Mouse (Mus musculus): ENCODE measurements around the gene Lin7b. TPM values are rescaled to one million over a fixed set of nuclear protein-coding genes. Genes with fewer than 3 reads are reported as not detected.

The Lin7b gene
- 3.5 and 4.0 TPM in 2 replicates for polyA plus RNA-seq (2015; fragmentation: Nextera tagmentation; extraction: Ambion mirVana)

DNA sequence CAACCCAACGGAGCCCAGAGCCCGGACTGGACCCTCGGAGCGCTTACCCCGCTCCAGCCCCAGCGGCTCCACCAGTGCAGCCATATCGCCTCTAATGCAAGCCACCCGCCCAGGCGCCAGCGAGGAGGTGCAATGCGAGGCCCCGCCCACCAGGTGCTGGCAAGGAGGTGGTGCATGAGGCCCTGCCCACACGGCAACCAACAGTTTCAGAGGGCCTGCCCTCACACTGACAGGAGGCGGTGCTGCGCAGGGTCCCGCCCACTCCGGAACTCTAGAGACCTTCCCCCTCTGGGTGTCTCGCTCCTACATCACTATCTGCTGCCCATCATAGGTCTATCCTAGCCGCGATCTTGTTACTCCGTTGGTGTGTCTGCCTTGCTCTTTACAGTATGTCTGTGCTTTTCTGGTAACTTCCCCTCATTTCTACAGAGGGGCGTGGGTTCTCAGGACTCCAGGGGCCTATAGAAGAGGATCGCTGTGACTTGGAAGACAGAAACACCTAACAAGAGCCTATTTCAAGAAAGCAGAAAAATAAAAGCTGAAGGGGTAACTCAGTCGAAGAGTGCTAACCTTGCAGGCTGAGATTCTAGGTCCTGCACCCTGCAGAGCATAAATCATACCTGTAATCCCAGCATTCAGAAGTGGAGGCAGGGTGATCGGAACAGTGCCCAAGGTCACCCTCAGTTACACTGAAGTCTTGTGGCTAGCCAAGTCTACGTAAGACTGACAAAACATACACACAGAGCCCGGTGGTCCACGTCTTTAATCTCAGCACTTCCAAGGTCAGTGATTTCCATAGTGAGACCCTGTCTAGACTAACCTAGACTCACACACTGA lies at the start of gene Lin7b:
TSS of gene Lin7b (minus strand) at position 109 of the 837 bp plus-strand sequence.
- Histone ChIP-seq H3K4me1 (peaks cover 29% of the 10 kb centered on the region), H3K9me3 (no peaks in the 10 kb centered on the region), H3K27ac (no peak within 1 kb of the TSS), H3K27me3 (replicated peaks) (peaks cover 20% of the 10 kb centered on the region), H3K36me3 (peaks cover 13% of the 10 kb centered on the region; the same call in 1 of the 2 replicates), H3K9ac (peak within 1 kb of the TSS; percentile 35; the same call in 1 of the 2 replicates), H3K4me3 (replicated peaks) (peak within 1 kb of the TSS; percentile 55), H3K4me2 (peak within 1 kb of the TSS; percentile 99)
- WGBS, result 8% methylated on average over 28 of the region's 28 CpGs
- peak; percentile 78 for ATAC-seq (ENCODE audit: insufficient read depth, low FRiP score, low read depth)

GRCm38 (mm10) chr7:45417962-45418492 lies 47.6 kb upstream of the Lin7b start:
- peaks cover 17% of the 10 kb centered on the region for H3K36me3 ChIP-seq
- 8% methylated on average over 13 of the region's 13 CpGs for WGBS
- no peak for ATAC-seq (ENCODE audit: insufficient read depth, low FRiP score, low read depth)
- H3K9me3 ChIP-seq, result no peaks in the 10 kb centered on the region
- no peak overlapping the region for H3K4me3 ChIP-seq (replicated peaks)
- H3K27ac ChIP-seq, result no peak overlapping the region
- H3K27me3 ChIP-seq (replicated peaks), result peaks cover 49% of the 10 kb centered on the region
- H3K4me1 ChIP-seq, result peaks cover 41% of the 10 kb centered on the region
- H3K4me2 ChIP-seq, result peak overlapping the region; percentile 1; the same call in 1 of the 2 replicates
- no peak overlapping the region for H3K9ac ChIP-seq

DNA sequence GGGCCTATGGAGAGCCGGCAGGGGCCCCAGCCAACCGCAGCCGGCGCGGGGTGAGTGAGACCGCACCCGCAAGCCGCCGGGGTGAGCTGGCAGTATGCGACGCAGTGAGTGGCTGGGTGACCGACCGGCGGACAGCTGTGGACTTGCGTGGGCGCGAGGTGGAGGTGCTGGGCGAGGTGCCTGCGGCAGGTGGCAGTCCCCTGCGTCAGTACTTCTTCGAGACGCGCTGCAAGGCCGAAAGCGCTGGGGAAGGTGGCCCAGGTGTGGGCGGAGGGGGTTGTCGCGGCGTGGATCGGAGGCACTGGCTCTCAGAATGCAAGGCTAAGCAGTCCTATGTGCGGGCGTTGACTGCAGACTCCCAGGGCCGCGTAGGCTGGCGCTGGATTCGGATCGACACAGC lies 45.3 kb upstream of the Lin7b start:
- peaks cover 65% of the 10 kb centered on the region for H3K27me3 ChIP-seq (replicated peaks)
- no peak overlapping the region for H3K27ac ChIP-seq
- no peaks in the 10 kb centered on the region for H3K36me3 ChIP-seq
- H3K9me3 ChIP-seq, result no peaks in the 10 kb centered on the region
- WGBS, result 26% methylated on average over 37 of the region's 37 CpGs
- H3K9ac ChIP-seq, result no peak overlapping the region
- peak overlapping the region; percentile 39 for H3K4me2 ChIP-seq
- no peak for ATAC-seq (ENCODE audit: insufficient read depth, low FRiP score, low read depth)
- peak overlapping the region; percentile 12; the same call in 1 of the 2 replicates for H3K4me3 ChIP-seq (replicated peaks)
- H3K4me1 ChIP-seq, result peaks cover 42% of the 10 kb centered on the region

- ATAC-seq (ENCODE audit: insufficient read depth, low FRiP score, low read depth), result no peak
- Histone ChIP-seq H3K27ac (no peak overlapping the region), H3K9me3 (no peaks in the 10 kb centered on the region), H3K27me3 (replicated peaks) (peaks cover 73% of the 10 kb centered on the region), H3K4me3 (replicated peaks) (no peak overlapping the region), H3K9ac (no peak overlapping the region), H3K36me3 (no peaks in the 10 kb centered on the region), H3K4me1 (peaks cover 38% of the 10 kb centered on the region), H3K4me2 (peak overlapping the region; percentile 97)
- 54% methylated on average over 12 of the region's 12 CpGs for WGBS
These were observed 44.4 kb upstream of the Lin7b start for GRCm38 (mm10) chr7:45414740-45415224.

DNA sequence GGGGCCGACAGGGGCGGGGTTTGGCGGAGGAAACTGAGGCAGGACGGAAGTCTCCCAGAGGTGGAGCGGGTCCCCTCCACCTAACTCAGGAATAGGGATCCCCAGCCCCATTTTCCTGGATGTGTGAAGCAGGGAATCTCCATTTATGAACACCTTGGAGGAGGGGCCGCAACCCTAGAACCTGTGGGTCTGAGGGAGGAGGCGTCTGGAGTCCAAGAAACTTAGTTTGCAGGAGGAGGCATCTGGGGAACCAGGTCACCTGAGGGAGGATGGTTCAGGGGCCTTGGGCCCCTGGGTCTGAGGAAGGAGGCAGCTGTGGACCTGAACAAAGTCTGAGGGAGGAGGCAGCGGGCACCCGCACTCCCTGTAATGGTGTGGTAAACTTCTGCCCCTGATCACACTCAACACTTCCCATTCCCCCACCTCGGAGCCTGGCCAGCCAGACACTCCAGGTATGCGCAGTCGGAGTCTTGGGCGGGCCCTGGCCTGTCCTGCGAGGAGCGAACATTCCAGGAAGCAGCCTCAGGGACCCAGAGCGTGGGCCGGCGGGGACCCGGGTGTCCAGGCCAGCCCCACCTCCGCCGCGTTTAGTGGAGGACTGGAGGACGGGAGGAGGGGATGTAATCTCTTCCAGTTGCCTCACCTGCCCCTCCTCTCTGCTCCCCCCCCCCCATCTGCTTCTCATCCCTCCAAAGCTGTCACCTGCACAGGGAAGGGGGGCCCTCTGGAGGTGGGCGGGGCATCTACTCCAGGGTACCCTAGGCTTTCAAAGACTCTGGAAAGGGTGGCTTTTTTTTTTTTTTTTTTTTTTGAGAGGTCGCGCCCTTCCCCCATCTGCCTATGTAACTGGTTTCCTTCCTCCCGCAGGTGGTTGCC lies 43.7 kb upstream of the Lin7b start:
- Histone ChIP-seq H3K27me3 (replicated peaks) (peaks cover 80% of the 10 kb centered on the region), H3K4me2 (peak overlapping the region; percentile 97), H3K4me1 (peaks cover 38% of the 10 kb centered on the region), H3K27ac (peak overlapping the region; percentile 67), H3K9ac (peak overlapping the region; percentile 54), H3K9me3 (no peaks in the 10 kb centered on the region), H3K36me3 (no peaks in the 10 kb centered on the region), H3K4me3 (replicated peaks) (peak overlapping the region; percentile 57)
- 1% methylated on average over 27 of the region's 27 CpGs for WGBS
- ATAC-seq (ENCODE audit: insufficient read depth, low FRiP score, low read depth), result peak; percentile 25; the same call in 1 of the 2 replicates

DNA sequence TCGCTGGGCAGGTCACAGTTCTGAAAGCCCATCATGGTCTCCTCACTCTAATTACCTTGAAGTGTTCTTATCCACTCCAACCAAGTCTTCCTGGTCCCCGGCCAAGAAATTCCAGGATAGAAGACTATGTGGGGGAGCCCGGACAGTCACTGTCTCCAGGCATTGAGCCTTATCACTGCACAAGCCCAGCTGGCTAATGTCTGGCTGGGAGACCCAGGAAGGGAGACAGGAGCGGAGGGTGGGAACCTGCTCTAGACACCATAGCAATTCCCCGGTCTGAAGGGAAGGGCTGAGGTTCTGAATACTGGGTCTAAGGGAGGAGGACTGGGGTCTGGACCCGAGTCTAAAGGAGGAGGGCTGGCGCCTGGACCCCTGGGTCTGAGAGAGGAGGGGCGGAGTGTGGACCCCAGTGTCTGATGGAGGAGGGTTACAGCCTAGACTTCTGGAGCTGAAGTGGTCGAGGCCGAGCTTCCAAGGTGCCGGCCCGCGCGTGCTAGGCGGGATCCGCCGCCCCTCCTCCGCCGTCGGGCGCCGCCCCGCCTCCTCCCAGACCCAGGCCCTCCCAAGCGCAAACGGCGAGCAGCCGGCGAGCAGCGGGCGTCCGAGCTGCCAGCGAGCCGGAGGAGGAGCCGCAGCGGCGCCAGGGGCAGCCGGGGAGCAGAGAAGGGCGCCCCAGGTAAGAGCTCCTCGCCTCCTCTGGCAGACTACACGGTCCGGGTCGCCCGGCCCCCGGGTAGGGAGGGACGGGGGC lies 42.9 kb upstream of the Lin7b start, which contains the start of gene Ntf5:
TSS of gene Ntf5 (plus strand) at position 583 of the 751 bp plus-strand sequence.
- Histone ChIP-seq H3K9ac (peak within 1 kb of the TSS; percentile 54), H3K27ac (peak within 1 kb of the TSS; percentile 67), H3K27me3 (replicated peaks) (peaks cover 79% of the 10 kb centered on the region), H3K4me2 (peak within 1 kb of the TSS; percentile 97), H3K9me3 (no peaks in the 10 kb centered on the region), H3K36me3 (no peaks in the 10 kb centered on the region), H3K4me3 (replicated peaks) (peak within 1 kb of the TSS; percentile 57), H3K4me1 (peaks cover 38% of the 10 kb centered on the region)
- peak; percentile 40 for ATAC-seq (ENCODE audit: insufficient read depth, low FRiP score, low read depth)
- 2% methylated on average over 42 of the region's 45 CpGs for WGBS

DNA sequence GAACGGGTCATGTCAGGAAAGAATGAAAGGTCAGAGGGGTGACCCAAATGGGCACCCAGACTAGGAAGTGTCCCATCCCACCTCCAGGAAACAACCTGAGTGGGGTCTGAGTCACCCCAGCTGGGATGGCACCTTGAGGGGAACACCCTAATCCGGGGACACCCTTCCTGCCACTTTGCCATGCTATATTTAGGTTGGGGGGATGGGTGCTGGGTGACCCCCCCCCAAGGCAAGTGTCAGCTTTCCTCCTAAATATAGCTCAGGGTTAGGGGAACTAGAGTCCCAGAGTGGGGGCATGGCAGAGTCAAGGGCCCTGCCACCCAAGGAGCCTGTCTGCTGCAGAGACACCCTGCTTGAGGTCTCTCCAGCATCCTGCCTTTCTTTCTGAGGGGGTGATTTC lies 42.0 kb upstream of the Lin7b start:
- 68% methylated on average over 2 of the region's 2 CpGs for WGBS
- H3K27me3 ChIP-seq (replicated peaks), result peaks cover 81% of the 10 kb centered on the region
- H3K4me1 ChIP-seq, result peaks cover 31% of the 10 kb centered on the region

DNA sequence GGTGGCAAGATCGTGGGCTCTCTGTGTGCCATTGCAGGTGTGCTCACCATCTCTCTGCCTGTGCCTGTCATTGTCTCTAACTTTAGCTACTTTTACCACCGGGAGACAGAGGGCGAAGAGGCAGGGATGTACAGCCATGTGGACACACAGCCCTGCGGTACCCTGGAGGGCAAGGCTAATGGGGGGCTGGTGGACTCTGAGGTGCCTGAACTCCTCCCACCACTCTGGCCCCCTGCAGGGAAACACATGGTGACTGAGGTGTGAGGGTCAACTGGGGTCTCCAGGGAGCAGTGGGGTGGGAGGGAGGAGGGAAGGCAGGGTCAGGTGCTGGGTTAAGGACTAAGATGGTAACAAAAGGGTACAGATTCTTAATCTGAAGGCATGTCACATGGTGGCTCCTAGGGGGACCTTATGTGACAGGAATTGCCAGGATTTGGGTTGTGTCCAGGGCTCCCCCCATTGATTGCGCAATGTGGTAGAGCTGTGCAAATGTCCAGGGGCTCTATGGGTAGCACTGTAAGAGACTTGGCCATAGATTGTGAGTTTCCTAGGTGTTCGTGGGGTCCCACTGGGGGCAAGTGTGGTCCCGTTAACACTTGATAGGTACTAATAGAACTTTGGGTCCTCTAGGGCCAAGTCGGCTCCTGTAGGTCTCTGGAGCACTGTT lies 39.2 kb upstream of the Lin7b start:
- WGBS, result 85% methylated on average over 8 of the region's 8 CpGs
- H3K27me3 ChIP-seq (replicated peaks), result peaks cover 83% of the 10 kb centered on the region
- H3K4me3 ChIP-seq (replicated peaks), result no peak overlapping the region
- ATAC-seq (ENCODE audit: insufficient read depth, low FRiP score, low read depth), result no peak
- no peak overlapping the region for H3K9ac ChIP-seq
- no peak overlapping the region for H3K4me2 ChIP-seq
- no peak overlapping the region for H3K27ac ChIP-seq
- H3K36me3 ChIP-seq, result no peaks in the 10 kb centered on the region
- no peaks in the 10 kb centered on the region for H3K9me3 ChIP-seq
- peaks cover 32% of the 10 kb centered on the region for H3K4me1 ChIP-seq

More for the DNA sequence above, 42.0 kb upstream of the Lin7b start:
- Histone ChIP-seq H3K27ac (no peak overlapping the region), H3K4me2 (no peak overlapping the region), H3K9me3 (no peaks in the 10 kb centered on the region), H3K9ac (no peak overlapping the region), H3K36me3 (no peaks in the 10 kb centered on the region), H3K4me3 (replicated peaks) (no peak overlapping the region)
- ATAC-seq (ENCODE audit: insufficient read depth, low FRiP score, low read depth), result no peak

- WGBS, result 86% methylated on average over 17 of the region's 17 CpGs
- H3K9me3 ChIP-seq, result no peaks in the 10 kb centered on the region
- no peak for ATAC-seq (ENCODE audit: insufficient read depth, low FRiP score, low read depth)
- H3K4me2 ChIP-seq, result no peak overlapping the region
- peaks cover 26% of the 10 kb centered on the region for H3K4me1 ChIP-seq
- no peak overlapping the region for H3K27ac ChIP-seq
- H3K36me3 ChIP-seq, result no peaks in the 10 kb centered on the region
- H3K9ac ChIP-seq, result no peak overlapping the region
- no peak overlapping the region for H3K4me3 ChIP-seq (replicated peaks)
- peaks cover 77% of the 10 kb centered on the region for H3K27me3 ChIP-seq (replicated peaks)
These were observed 38.6 kb upstream of the Lin7b start for GRCm38 (mm10) chr7:45408949-45409348.

- Histone ChIP-seq H3K4me3 (replicated peaks) (no peak overlapping the region), H3K36me3 (no peaks in the 10 kb centered on the region), H3K4me2 (no peak overlapping the region), H3K4me1 (peaks cover 20% of the 10 kb centered on the region), H3K9ac (no peak overlapping the region), H3K27ac (no peak overlapping the region), H3K9me3 (no peaks in the 10 kb centered on the region), H3K27me3 (replicated peaks) (peaks cover 73% of the 10 kb centered on the region)
- ATAC-seq (ENCODE audit: insufficient read depth, low FRiP score, low read depth), result no peak
- WGBS, result 64% methylated on average over 7 of the region's 7 CpGs
These were observed 38.0 kb upstream of the Lin7b start for GRCm38 (mm10) chr7:45408351-45408750.
